Mouse (Mus musculus): ENCODE measurements around the gene Exosc3. TPM values are rescaled to one million over a fixed set of nuclear protein-coding genes. Genes with fewer than 3 reads are reported as not detected.

Gene Exosc3
- polyA plus RNA-seq, 1 experiment from 2014 or later, result 31.7 TPM

Other genes starting within 250 kb of the Exosc3 start
- gene Tomm5, start 234.6 kb downstream of the Exosc3 start, polyA plus RNA-seq (2015; fragmentation: Nextera tagmentation; extraction: Ambion mirVana), result 139 and 150 TPM in 2 replicates
- 1.7 and 2.4 TPM in 2 replicates for gene Frmpd1, start 157.9 kb downstream of the Exosc3 start, polyA plus RNA-seq (2015; fragmentation: Nextera tagmentation; extraction: Ambion mirVana)
- gene Trmt10b, start 45.6 kb downstream of the Exosc3 start, polyA plus RNA-seq (2015; fragmentation: Nextera tagmentation; extraction: Ambion mirVana), result 25.5 and 28.6 TPM in 2 replicates
- gene Dcaf10, start 631 bp downstream of the Exosc3 start, polyA plus RNA-seq (2015; fragmentation: Nextera tagmentation; extraction: Ambion mirVana), result 7.4 and 7.7 TPM in 2 replicates
- gene Slc25a51, start 66.0 kb upstream of the Exosc3 start, polyA plus RNA-seq (2015; fragmentation: Nextera tagmentation; extraction: Ambion mirVana), result 70.6 and 72.5 TPM in 2 replicates
- 3.5 and 4.2 TPM in 2 replicates for gene Shb, start 189.7 kb upstream of the Exosc3 start, polyA plus RNA-seq (2015; fragmentation: Nextera tagmentation; extraction: Ambion mirVana)

Data from midbrain, embryonic 16.5 days (tissue).